Mouse (Mus musculus): ENCODE measurements around the gene Dynlt1c. TPM values are rescaled to one million over a fixed set of nuclear protein-coding genes. Genes with fewer than 3 reads are reported as not detected.
"Not testable (repeated sequence)": the region's sequence is repeated elsewhere in the genome, so short reads cannot be mapped to it uniquely, and the experiment has no call there.

The Dynlt1c gene
- 1 to 10 TPM; 1.0 to 2.2 TPM for total RNA-seq (2021)
- long read RNA-seq, experiment 1, transcript Dynlt1c-201 (5 exons, 2,589 nt), result major isoform, 29 of 43 reads
- long read RNA-seq, experiment 1, partial matches to known transcripts, result 11 of 43 reads
- long read RNA-seq, experiment 1, other reads (novel, unspliced or antisense), result 3 of 43 reads
- long read RNA-seq, experiment 2, transcript Dynlt1c-201 (5 exons, 2,589 nt), result major isoform, 30 of 57 reads
- long read RNA-seq, experiment 2, partial matches to known transcripts, result 26 of 57 reads
- long read RNA-seq, experiment 2, other reads (novel, unspliced or antisense), result 1 of 57 reads

- peak; percentile 84 to 93 for DNase-seq
Observed at GRCm38 (mm10) chr17:6601204-6601911, at the start of gene Dynlt1c. Gene Dynlt1c (plus strand): TSS chr17:6601671.

DNA sequence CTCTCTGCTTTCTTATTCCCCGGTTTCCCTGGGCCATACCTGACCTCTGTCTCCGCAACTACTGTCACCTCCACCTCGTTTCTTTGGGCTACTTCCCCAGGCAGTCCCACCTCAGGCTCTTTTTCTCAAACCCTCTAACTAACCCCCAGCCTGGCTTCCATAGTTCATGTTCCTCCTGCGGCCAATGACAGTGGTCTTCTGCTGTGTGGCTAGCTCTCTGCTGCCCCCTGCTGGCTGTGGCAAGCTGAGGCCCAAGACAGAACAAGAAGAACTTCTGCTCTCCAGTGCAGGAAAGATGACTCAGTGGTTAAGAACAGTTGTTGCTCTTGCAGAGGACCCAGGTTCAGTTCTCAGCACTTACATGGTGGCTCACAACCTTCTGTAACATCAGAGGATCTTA, 47.7 kb upstream of the Dynlt1c start:
- DNase-seq, result not testable (repeated sequence)

DNA sequence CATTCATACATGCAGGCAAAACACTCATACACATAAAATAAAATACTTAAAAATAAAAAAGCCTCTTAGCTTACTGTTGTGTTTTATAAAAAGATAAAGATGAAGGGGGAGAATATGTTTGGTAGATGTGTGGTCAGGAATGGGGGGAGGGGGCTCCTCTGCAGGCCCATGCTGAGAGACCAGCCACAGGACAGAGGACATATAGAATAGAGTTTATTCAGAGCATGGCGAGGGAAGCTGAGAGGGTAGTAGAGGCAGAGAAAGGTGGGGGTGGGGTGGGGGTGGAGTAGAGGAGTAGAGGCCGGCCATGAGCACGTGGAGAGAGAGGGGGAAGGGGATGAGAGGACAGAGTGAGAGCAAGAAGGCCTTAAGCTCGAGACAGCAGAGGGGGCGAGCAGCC, 47.2 kb upstream of the Dynlt1c start:
- DNase-seq, result not testable (repeated sequence)

- DNase-seq, result not testable (repeated sequence)
Observed at GRCm38 (mm10) chr17:6559447-6560133, 41.9 kb upstream of the Dynlt1c start.

DNA sequence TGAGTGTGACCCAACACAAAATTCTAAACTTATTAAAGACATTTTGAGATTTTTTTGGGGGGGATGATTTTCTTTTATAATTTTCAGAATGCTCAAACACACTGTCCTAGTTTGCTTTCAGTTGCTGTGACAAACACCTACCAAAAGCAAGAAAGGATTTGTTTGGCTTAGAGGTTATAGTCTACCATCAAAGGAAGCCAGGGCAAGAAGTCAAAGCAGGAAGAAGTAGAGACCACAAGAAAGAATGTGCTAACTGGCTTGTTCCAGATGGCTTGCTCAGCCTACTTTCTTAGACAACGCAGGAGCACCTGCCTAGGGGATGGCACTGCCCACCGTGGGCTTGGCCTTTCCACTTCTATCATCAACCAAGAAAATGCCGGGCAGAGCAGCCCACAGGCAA, 36.6 kb upstream of the Dynlt1c start:
- not testable (repeated sequence) for DNase-seq

DNA sequence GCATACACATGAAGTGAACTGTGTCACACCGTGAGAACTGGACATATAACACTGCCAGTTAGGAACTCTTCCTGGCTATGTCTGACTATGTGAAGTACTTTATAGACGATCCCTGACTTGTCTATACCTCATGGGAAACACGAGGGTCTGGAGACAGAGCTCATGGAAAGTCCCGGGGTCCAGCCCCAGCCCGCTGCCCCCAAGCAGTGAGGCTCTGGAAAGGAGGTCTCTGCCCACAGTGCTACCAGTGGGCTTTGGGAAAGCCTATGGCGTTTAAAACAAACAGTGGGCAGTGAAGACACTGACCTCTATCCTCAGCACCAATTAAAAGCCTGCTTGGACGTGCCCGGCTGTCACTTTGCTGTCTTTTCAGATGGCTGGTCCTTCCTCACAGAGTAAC, 33.6 kb upstream of the Dynlt1c start:
- not testable (repeated sequence) for DNase-seq

GRCm38 (mm10) chr17:6571296-6571695, 30.2 kb upstream of the Dynlt1c start:
- DNase-seq, result not testable (repeated sequence)

DNA sequence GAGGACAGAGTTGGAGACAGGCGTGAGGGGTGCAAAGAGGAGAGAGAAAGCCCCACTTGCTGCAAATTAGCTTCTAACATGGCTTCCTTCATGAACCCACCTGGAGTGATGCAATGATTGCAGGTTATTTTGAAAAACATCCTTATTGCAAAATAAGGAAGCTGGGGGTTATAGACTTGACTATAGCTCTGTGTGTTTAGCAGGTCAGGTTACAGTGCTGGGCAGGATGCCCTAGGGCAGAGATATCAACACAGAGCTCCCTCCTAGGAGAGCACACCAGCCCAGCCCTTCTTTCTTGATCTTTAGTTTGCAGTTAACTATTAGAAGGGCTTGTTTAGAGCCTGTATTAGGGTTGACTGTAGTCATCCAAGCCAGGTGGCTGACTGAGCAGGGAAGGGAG, 29.3 kb upstream of the Dynlt1c start:
- not testable (repeated sequence) for DNase-seq

DNA sequence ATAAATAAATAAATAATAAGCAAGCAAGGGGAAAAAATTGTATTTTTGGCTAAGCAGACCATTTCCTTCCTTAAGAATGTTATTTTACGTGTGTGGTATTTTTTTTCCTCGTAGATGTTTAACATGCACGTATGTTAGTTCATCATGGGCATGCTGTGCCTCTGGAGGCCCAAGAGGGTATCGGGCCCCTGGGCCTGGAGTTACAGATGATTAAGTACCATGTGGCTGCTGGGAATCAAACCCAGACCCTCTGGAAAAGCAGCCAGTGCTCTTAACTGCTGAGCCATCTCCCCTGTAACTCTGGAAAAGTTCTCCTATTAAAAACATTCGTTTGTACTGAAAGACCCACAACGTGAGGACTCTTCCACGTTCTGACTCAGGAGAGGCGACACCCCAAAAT, 26.1 kb upstream of the Dynlt1c start:
- DNase-seq, result not testable (repeated sequence)

GRCm38 (mm10) chr17:6588672-6589071, 12.8 kb upstream of the Dynlt1c start:
- not testable (repeated sequence) for DNase-seq

DNA sequence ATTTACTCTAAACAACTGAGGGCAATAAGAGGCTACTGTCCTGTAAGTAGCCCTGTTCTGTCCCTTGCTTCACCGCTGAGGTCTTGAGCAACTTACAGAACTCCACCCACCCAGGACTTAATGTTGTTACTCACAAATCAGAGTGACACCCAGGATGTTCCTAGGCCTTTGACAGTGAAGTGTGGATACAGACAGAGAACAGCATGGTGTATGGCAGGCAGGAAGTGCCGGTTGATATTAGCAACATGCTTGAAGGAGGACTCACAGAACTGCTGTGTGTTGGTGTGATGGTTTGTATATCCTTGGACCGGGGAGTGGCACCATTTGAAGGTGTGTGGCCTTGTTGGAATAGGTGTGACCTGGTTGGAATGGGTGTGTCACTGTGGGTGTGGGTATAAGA, 9.4 kb upstream of the Dynlt1c start:
- not testable (repeated sequence) for DNase-seq

DNA sequence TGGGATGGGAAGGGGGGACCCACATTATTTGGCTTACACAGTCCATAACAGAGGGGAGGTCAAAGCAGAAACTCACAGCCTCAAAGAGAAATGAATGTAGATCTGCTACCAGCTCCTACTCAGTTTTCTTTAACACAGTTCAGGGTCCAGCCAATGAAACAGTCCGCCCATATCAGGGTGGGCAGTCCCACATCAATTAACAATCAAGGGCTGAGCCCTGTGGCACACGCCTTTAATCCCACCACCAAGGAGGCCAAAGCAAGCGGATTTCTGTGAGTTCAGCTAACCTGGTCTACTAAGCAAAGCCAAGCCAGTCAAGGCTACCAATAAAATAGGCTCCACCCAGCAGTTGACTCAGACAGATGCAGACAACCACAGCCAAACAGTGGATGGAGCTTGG, 7.6 kb upstream of the Dynlt1c start:
- DNase-seq, result not testable (repeated sequence)

DNA sequence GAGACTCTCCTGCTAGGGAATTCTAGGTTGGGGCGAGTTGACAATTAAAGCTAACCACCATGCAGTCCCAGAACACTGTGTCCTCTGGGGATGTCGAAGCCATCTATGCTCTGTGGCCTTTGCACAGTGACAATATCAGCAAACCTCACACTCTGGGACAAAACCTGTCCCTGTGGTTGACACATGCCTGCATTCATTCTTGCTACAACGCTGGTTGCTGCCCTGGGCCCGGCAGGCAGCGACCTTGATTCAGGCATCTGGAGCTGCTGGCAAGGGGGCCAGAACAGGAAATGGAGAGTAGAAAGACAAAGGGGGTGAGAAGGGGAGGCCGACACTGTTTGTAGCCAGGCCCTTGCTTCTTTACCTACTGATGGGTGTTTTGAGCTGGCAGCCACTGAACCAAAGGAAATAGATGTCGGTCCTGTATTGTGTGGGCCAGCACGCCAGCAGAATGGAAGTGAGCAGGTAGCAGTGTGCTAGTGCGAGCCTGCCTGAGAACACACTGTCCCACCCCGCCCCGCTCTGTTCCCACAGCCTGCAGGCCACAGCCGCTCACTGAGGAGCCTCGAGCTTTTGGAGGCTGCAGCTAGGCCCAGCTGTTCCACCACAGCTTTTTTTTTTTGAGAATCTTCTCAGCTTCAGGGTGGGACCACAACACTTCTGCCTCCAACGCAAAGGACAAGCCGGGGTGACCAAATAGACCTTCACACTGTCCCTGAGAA, 5.5 kb upstream of the Dynlt1c start:
- peak; percentile 75 to 77 for DNase-seq

- DNase-seq, result not testable (repeated sequence)
Observed at GRCm38 (mm10) chr17:6598356-6598755, 3.1 kb upstream of the Dynlt1c start.

DNA sequence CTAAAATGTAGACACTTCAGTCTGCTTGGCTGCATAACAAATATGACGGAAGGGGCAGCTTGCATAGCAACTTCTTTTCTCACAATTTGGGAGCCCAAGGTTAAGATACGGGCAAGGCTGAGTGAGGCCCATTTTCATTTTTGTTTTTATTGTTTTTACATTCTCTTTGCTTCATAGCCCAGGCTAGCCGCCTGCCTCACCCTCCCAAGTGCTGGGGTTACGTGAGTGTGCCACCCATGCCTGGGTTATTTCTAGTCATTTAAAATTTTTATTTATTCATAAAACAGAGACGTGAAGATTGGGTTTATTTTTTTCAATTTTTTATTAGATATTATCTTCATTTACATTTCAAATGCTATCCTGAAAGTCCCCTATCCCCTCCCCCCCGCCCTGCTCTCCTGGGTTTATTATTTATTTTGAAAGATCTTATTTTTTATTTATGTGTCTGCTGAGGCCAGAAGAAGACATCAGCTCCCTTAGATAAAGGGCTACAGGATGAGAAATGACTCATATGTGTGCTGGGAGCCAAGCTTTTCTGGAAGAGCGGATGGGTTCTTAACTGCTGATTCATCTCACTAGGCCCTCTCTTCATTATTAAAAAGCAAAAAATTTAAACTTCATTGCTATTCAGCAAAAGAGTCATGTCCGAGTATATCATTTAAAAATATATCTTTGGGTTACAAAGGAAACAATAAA, 1.1 kb upstream of the Dynlt1c start:
- peak; percentile 70 to 86 for DNase-seq

DNA sequence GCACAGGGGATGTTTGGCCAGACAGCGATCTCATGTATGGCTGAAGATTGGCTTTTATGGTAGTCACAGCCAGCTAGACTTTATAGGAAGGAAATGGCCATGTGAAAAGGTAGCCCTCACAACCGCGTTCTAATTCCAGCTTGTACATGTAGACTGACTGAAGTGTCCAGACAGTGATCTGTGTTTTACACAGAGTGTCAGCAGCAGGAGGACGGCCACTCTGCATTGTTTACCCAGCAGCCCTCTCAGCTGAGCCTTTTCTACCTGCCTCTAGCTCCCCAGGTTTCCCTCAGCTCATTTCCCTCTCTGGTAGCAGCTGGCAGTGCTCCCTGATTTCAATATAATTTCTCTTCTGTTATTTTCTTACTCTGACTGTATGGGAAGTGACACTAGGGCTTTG, 734 bp downstream of the Dynlt1c start:
- not testable (repeated sequence) for DNase-seq

DNA sequence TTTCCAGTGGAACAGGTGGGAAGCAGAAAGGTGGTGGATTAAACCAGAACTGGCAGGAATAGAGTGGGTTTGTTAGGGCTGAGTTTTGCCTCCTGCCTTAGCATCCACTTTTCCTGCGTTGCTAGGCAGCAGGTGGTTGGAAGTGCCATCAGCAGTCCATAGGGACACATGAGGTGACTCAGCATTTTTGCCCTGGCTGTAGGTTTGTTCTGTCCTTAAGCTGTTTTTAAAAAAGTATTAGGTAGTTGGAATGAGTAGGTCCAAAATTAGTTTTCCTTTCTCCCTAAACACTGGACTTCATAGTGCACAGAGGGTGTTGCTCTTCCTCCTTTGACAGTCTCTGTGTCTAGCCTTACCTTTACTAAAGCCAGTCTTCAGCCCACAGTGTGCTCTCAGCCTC, 3.9 kb downstream of the Dynlt1c start:
- not testable (repeated sequence) for DNase-seq

GRCm38 (mm10) chr17:6613524-6613923, 12.1 kb downstream of the Dynlt1c start:
- DNase-seq, result not testable (repeated sequence)

GRCm38 (mm10) chr17:6614316-6614715, 12.8 kb downstream of the Dynlt1c start:
- not testable (repeated sequence) for DNase-seq

DNA sequence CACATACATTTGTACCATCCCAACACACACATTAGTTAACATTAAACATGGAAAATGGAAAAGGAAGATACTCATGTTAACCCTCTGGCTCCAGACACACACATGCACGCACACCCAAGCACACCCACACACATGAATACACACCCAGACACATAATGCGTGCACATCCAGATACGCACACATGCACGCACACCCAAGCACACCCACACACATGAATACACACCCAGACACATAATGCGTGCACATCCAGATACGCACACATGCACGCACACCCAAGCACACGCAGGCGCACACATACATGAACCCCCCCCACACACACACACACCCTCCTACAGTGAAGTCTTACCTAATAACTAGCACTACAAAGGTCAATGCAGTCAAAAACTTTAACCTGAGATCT, 15.3 kb downstream of the Dynlt1c start:
- not testable (repeated sequence) for DNase-seq

- not testable (repeated sequence) for DNase-seq
Observed at GRCm38 (mm10) chr17:6617689-6618400, 16.4 kb downstream of the Dynlt1c start.

All from heart, adult 18-20 months (tissue).